In genomic region chr17:21231654-21232053, GRCm38 (mm10) we compare ENCODE assay signal across 10 mouse cellular contexts. TPM values are rescaled to one million over a fixed set of nuclear protein-coding genes. Genes with fewer than 3 reads are reported as not detected.
DNase-seq lines count a peak whose midpoint lies in the region; TF ChIP-seq lines count a peak whose summit lies in the region.
"Had no signal": no experiment of that assay in that cellular context is flagged by ENCODE, and none has a peak within 500 bp of the region (broad histone marks: within the 10 kb centered on the region; RNA-seq: fewer than 3 reads in every experiment).

No protein-coding gene starts in this region.

- no peak overlapping the region for H3K9ac ChIP-seq in CH12.LX (ENCODE audit: insufficient read depth, low read depth)
- H3K9ac ChIP-seq: embryonic facial prominence, embryonic 12.5 days; midbrain, embryonic 12.5 days had no signal

- H3K4me2 ChIP-seq in CH12.LX (ENCODE audit: insufficient read depth, low read depth, poor library complexity, severe bottlenecking), result no peak overlapping the region
- H3K4me2 ChIP-seq: embryonic facial prominence, embryonic 12.5 days; midbrain, embryonic 12.5 days had no signal

- intact Hi-C loops in heart, postnatal 25 days (cut with DNase I), result loop anchor here (2.0 to 5.0 kb wide), 3 partner anchors 191 to 349 kb away; partner anchors contain the start of gene Zfp54
- intact Hi-C loops in heart, postnatal 36 days (cut with DNase I), result loop anchor here (5.0 kb wide), 3 partner anchors 191 to 346 kb away; partner anchors contain the start of gene Zfp54
- intact Hi-C loops in left cerebral cortex, postnatal 10 days (cut with DNase I), result loop anchor here (5.0 kb wide), 1 partner anchor 191 kb away; the partner anchor contains the start of gene Zfp54

- dilution Hi-C loops in CH12.LX (cut with MboI; ENCODE audit: extremely low pct_ligation_motif_present, extremely low pct_unique_long_range_greater_than_20kb, low sequenced_read_pairs), result no loop called here

- H3K27ac ChIP-seq in CH12.LX (ENCODE audit: insufficient read depth, low read depth), result no peak overlapping the region
- H3K27ac ChIP-seq: embryonic facial prominence, embryonic 12.5 days; midbrain, embryonic 12.5 days had no signal

- peak; percentile 78 for TF ChIP-seq RAD21 in CH12.LX (IDR thresholded peaks at IDR 0.05; ENCODE audit: low read depth, low read length)

- H3K79me2 ChIP-seq in CH12.LX (replicated peaks; ENCODE audit: control insufficient read depth, extremely low read depth, insufficient read depth, poor library complexity, severe bottlenecking), result no peaks in the 10 kb centered on the region

- TF ChIP-seq POLR2A in CH12.LX (IDR thresholded peaks at IDR 0.05; ENCODE audit: low read depth, low read length), result no peak

- in situ Hi-C loops in CH12.LX (cut with MboI; ENCODE audit: low pct_ligation_motif_present, low pct_unique_long_range_greater_than_20kb, low sequenced_read_pairs), result no loop called here

- DNase-seq in heart, adult 18-20 months, result peak; percentile 9 to 63
- no peak for DNase-seq in heart, postnatal 25 days (ENCODE audit: low spot score)
- DNase-seq in CH12.LX (ENCODE audit: extremely low read depth), result peak; percentile 66
- DNase-seq in c-Kit-positive CD71-positive TER-119-positive erythroid progenitor cells, embryonic 14.5 days (ENCODE audit: low spot score), result peak; percentile 27
- DNase-seq in heart, postnatal 36 days, result peak; percentile 29 to 56
- peak; percentile 10 to 38 for DNase-seq in left cerebral cortex, postnatal 10 days (ENCODE audit: extremely low spot score in 1 of 2, low spot score in 2 of 2)
- DNase-seq in naive thymus-derived CD4-positive, alpha-beta T cell, adult 2 months (ENCODE audit: low read depth), result peak; percentile 84
- peak; percentile 12 to 50 for DNase-seq in thymus, postnatal 10 days (ENCODE audit: low spot score in 2 of 2)

- H3K36me3 ChIP-seq in CH12.LX (replicated peaks in 1 of 2; ENCODE audit: control insufficient read depth in 1 of 2, insufficient read depth in 1 of 2, low read length in 1 of 2), result no peaks in the 10 kb centered on the region
- H3K36me3 ChIP-seq: embryonic facial prominence, embryonic 12.5 days; midbrain, embryonic 12.5 days had no signal

- peak; percentile 69 to 77; a peak in 3 of 4 replicates for TF ChIP-seq CTCF in CH12.LX (conservative IDR thresholded peaks at IDR 0.05 in 1 of 2, IDR thresholded peaks at IDR 0.05 in 1 of 2; ENCODE audit: low read depth in 2 of 2, low read length in 2 of 2)

- H3K4me3 ChIP-seq in CH12.LX (replicated peaks in 1 of 3; ENCODE audit: low read depth in 2 of 3, low read length in 2 of 3, poor library complexity in 1 of 3), result no peak overlapping the region
- H3K4me3 ChIP-seq: embryonic facial prominence, embryonic 12.5 days; midbrain, embryonic 12.5 days had no signal

- TF ChIP-seq EP300 in CH12.LX (IDR thresholded peaks at IDR 0.05; ENCODE audit: low read length), result no peak

- peaks cover 4% of the 10 kb centered on the region for H3K9me3 ChIP-seq in CH12.LX (replicated peaks; ENCODE audit: low read length)

- H3K4me1 ChIP-seq in CH12.LX (ENCODE audit: control insufficient read depth in 1 of 2, insufficient read depth in 2 of 2), result no peaks in the 10 kb centered on the region
- H3K4me1 ChIP-seq: embryonic facial prominence, embryonic 12.5 days; midbrain, embryonic 12.5 days had no signal

- peaks cover 12% of the 10 kb centered on the region for H3K27me3 ChIP-seq in CH12.LX (replicated peaks)
- H3K27me3 ChIP-seq: embryonic facial prominence, embryonic 12.5 days; midbrain, embryonic 12.5 days had no signal

TF ChIP-seq in CH12.LX, 34 proteins besides CTCF, POLR2A, EP300 and RAD21:
- TF ChIP-seq TCF12 (IDR thresholded peaks at IDR 0.05; ENCODE audit: low read depth, low read length), result 0 out of 2 replicates have a peak, but pooled peaks have one; percentile 16
- no peak for TF ChIP-seq RCOR1 (conservative IDR thresholded peaks at IDR 0.05; ENCODE audit: low read depth, low read length)
- TF ChIP-seq HCFC1 (IDR thresholded peaks at IDR 0.05; ENCODE audit: low read depth, low read length), result no peak
- TF ChIP-seq ETS1 (conservative IDR thresholded peaks at IDR 0.05; ENCODE audit: low read depth, low read length), result no peak
- TF ChIP-seq NRF1 (IDR thresholded peaks at IDR 0.05; ENCODE audit: low read depth, low read length), result no peak
- no peak for TF ChIP-seq SIN3A (IDR thresholded peaks at IDR 0.05; ENCODE audit: low read length)
- TF ChIP-seq POLR2AphosphoS2 (IDR thresholded peaks at IDR 0.05; ENCODE audit: low read depth, low read length), result no peak
- no peak for TF ChIP-seq USF2 (conservative IDR thresholded peaks at IDR 0.05; ENCODE audit: low read depth, low read length)
- TF ChIP-seq MAX (IDR thresholded peaks at IDR 0.05; ENCODE audit: low read length), result peak; percentile 44; the same call in 1 of the 2 replicates
- 0 out of 2 replicates have a peak, but pooled peaks have one; percentile 8 for TF ChIP-seq IRF4 (IDR thresholded peaks at IDR 0.05; ENCODE audit: low read depth, low read length)
- TF ChIP-seq ZC3H11A (IDR thresholded peaks at IDR 0.05; ENCODE audit: low read depth, low read length), result peak; percentile 49
- TF ChIP-seq SMC3 (IDR thresholded peaks at IDR 0.05; ENCODE audit: low read depth, low read length), result peak; percentile 78
- no peak for TF ChIP-seq GABPA (IDR thresholded peaks at IDR 0.05; ENCODE audit: insufficient replicate concordance, low read depth, low read length)
- no peak for TF ChIP-seq KAT2A (IDR thresholded peaks at IDR 0.05; ENCODE audit: insufficient replicate concordance, low read length)
- no peak for TF ChIP-seq UBTF (IDR thresholded peaks at IDR 0.05; ENCODE audit: low read depth, low read length)
- no peak for TF ChIP-seq MXI1 (IDR thresholded peaks at IDR 0.05; ENCODE audit: low read depth, low read length)
- no peak for TF ChIP-seq MAZ (IDR thresholded peaks at IDR 0.05; ENCODE audit: low read depth, low read length)
- TF ChIP-seq BHLHE40 (IDR thresholded peaks at IDR 0.05; ENCODE audit: low read depth, low read length), result no peak
- no peak for TF ChIP-seq CHD1 (IDR thresholded peaks at IDR 0.05; ENCODE audit: low read depth, low read length)
- TF ChIP-seq MEF2A (IDR thresholded peaks at IDR 0.05; ENCODE audit: borderline replicate concordance, low read depth, low read length), result no peak
- no peak for TF ChIP-seq CHD2 (IDR thresholded peaks at IDR 0.05; ENCODE audit: low read length)
- no peak for TF ChIP-seq USF1 (IDR thresholded peaks at IDR 0.05; ENCODE audit: low read depth, low read length)
- no peak for TF ChIP-seq ZKSCAN1 (IDR thresholded peaks at IDR 0.05; ENCODE audit: borderline replicate concordance, low read depth, low read length)
- no peak for TF ChIP-seq NELFE (IDR thresholded peaks at IDR 0.05; ENCODE audit: low read depth, low read length)
- TF ChIP-seq TBP (conservative IDR thresholded peaks at IDR 0.05; ENCODE audit: low read depth, low read length), result no peak
- TF ChIP-seq JUND (conservative IDR thresholded peaks at IDR 0.05; ENCODE audit: low read depth, low read length), result no peak
- no peak for TF ChIP-seq ZNF384 (IDR thresholded peaks at IDR 0.05; ENCODE audit: low read depth, low read length)
- peak; percentile 37; the same call in 1 of the 2 replicates for TF ChIP-seq E2F4 (IDR thresholded peaks at IDR 0.05; ENCODE audit: insufficient replicate concordance, low read depth, low read length)
- no peak for TF ChIP-seq JUN (IDR thresholded peaks at IDR 0.05; ENCODE audit: insufficient read depth, low read depth, low read length)
- TF ChIP-seq MAFK (IDR thresholded peaks at IDR 0.05; ENCODE audit: insufficient replicate concordance, low read length), result no peak
- TF ChIP-seq ZMIZ1 (IDR thresholded peaks at IDR 0.05; ENCODE audit: low read depth, low read length), result no peak
- TF ChIP-seq PAX5 (IDR thresholded peaks at IDR 0.05; ENCODE audit: low read length), result no peak
- peak; percentile 22; the same call in 1 of the 2 replicates for TF ChIP-seq ELF1 (IDR thresholded peaks at IDR 0.05; ENCODE audit: low read depth, low read length)
- peak; percentile 37; the same call in 1 of the 2 replicates for TF ChIP-seq MYC (IDR thresholded peaks at IDR 0.05; ENCODE audit: low read depth, low read length)

RNA-seq across cellular contexts. Expression of gene Vmn1r234, which starts 5.8 kb away (rescaled TPM):
- not detected for total RNA-seq in heart, adult 18-20 months (2021)
- not detected for total RNA-seq in heart, postnatal 25 days (2021)
- total RNA-seq in CH12.LX (2012; rRNA removed), result not detected in 2 replicates
- total RNA-seq in CH12.LX (2014; rRNA removed), result not detected in 2 replicates
- polyA plus RNA-seq in CH12.LX (2012; ENCODE audit: insufficient read length, low read depth), result not detected in 2 replicates
- not detected for total RNA-seq in heart, postnatal 36 days (2021)
- total RNA-seq in left cerebral cortex, postnatal 10 days (2021), result not detected
- polyA plus RNA-seq: embryonic facial prominence, embryonic 12.5 days; midbrain, embryonic 12.5 days had no signal

RNA-seq across cellular contexts. Expression of gene Vmn1r235, which starts 24.6 kb away (rescaled TPM):
- total RNA-seq in heart, adult 18-20 months (2021), result not detected
- total RNA-seq in heart, postnatal 25 days (2021), result not detected
- not detected in 2 replicates for total RNA-seq in CH12.LX (2012; rRNA removed)
- total RNA-seq in CH12.LX (2014; rRNA removed), result not detected in 2 replicates
- polyA plus RNA-seq in CH12.LX (2012; ENCODE audit: insufficient read length, low read depth), result not detected in 2 replicates
- total RNA-seq in heart, postnatal 36 days (2021), result not detected
- not detected for total RNA-seq in left cerebral cortex, postnatal 10 days (2021)
- polyA plus RNA-seq: embryonic facial prominence, embryonic 12.5 days; midbrain, embryonic 12.5 days had no signal

RNA-seq across cellular contexts. Expression of gene Vmn1r236, which starts 51.1 kb away (rescaled TPM):
- not detected for total RNA-seq in heart, adult 18-20 months (2021)
- not detected for total RNA-seq in heart, postnatal 25 days (2021)
- total RNA-seq in CH12.LX (2012; rRNA removed) (not detected in 2 replicates), CH12.LX (2014; rRNA removed) (not detected in 2 replicates)
- polyA plus RNA-seq in CH12.LX (2012; ENCODE audit: insufficient read length, low read depth), result not detected in 2 replicates
- total RNA-seq in heart, postnatal 36 days (2021), result not detected
- not detected for total RNA-seq in left cerebral cortex, postnatal 10 days (2021)
- polyA plus RNA-seq: embryonic facial prominence, embryonic 12.5 days; midbrain, embryonic 12.5 days had no signal
